Mouse (Mus musculus) heart, adult 2 months (tissue): ENCODE results near the gene Tmem184a.

Source experiments
- EP300 ChIP-seq: fragments of 200-500 bp; IDR thresholded peaks from 2 replicates; pipeline ENCODE4 v1.6.1; 2011; ENCODE audit warnings: low read depth, low read length, control low read depth; ENCODE audit not compliant: insufficient read depth
- POLR2A ChIP-seq: fragments of 200-500 bp; IDR thresholded peaks from 2 replicates; pipeline ENCODE4 v1.6.1; 2011; ENCODE audit warnings: mild to moderate bottlenecking, low read depth, low read length, control low read depth; ENCODE audit not compliant: insufficient read depth

GRCm38 (mm10) chr5:139816445-139816844 lies 3.3 kb downstream of the Tmem184a start:
- no peak for TF ChIP-seq POLR2A
- no peak for TF ChIP-seq EP300
